Comparison of ENCODE assay signal across 11 mouse cellular contexts in genomic region chr11:34063702-34064485, GRCm38 (mm10). TPM values are rescaled to one million over a fixed set of nuclear protein-coding genes. Genes with fewer than 3 reads are reported as not detected.
DNase-seq lines count a peak whose midpoint lies in the region; ATAC-seq and TF ChIP-seq lines count a peak whose summit lies in the region.
"Had no signal": no experiment of that assay in that cellular context is flagged by ENCODE, and none has a peak within 500 bp of the region (broad histone marks: within the 10 kb centered on the region; RNA-seq: fewer than 3 reads in every experiment).

No protein-coding gene starts in this region.

- H3K4me1 ChIP-seq in midbrain, embryonic 10.5 days, result peaks cover 7% of the 10 kb centered on the region
- H3K4me1 ChIP-seq in midbrain, embryonic 16.5 days (ENCODE audit: control insufficient read depth, insufficient read depth, low read length), result no peaks in the 10 kb centered on the region
- H3K4me1 ChIP-seq in embryonic facial prominence, embryonic 13.5 days, result peaks cover 8% of the 10 kb centered on the region
- no peaks in the 10 kb centered on the region for H3K4me1 ChIP-seq in stomach, postnatal 0 days (replicated peaks; ENCODE audit: control insufficient read depth, insufficient read depth)
- H3K4me1 ChIP-seq in midbrain, embryonic 11.5 days (ENCODE audit: control insufficient read depth, insufficient read depth, low read length), result no peaks in the 10 kb centered on the region

- TF ChIP-seq EP300 in stomach, postnatal 0 days (optimal IDR thresholded peaks at IDR 0.05), result no peak

- WGBS in midbrain, embryonic 10.5 days, result 67% methylated on average over 5 of the region's 5 CpGs
- 64% methylated on average over 5 of the region's 5 CpGs for WGBS in midbrain, embryonic 16.5 days
- WGBS in embryonic facial prominence, embryonic 13.5 days, result 42% methylated on average over 5 of the region's 5 CpGs
- WGBS in stomach, postnatal 0 days, result 65% methylated on average over 5 of the region's 5 CpGs
- 69% methylated on average over 5 of the region's 5 CpGs for WGBS in midbrain, embryonic 11.5 days

- TF ChIP-seq CTCF in stomach, postnatal 0 days (IDR thresholded peaks at IDR 0.05; ENCODE audit: low read depth), result no peak

- no peaks in the 10 kb centered on the region for H3K36me3 ChIP-seq in midbrain, embryonic 10.5 days
- H3K36me3 ChIP-seq in midbrain, embryonic 16.5 days (ENCODE audit: control insufficient read depth, insufficient read depth, low read length), result no peaks in the 10 kb centered on the region
- no peaks in the 10 kb centered on the region for H3K36me3 ChIP-seq in embryonic facial prominence, embryonic 13.5 days
- no peaks in the 10 kb centered on the region for H3K36me3 ChIP-seq in stomach, postnatal 0 days (ENCODE audit: control insufficient read depth, insufficient read depth, low read length)
- no peaks in the 10 kb centered on the region for H3K36me3 ChIP-seq in midbrain, embryonic 11.5 days (ENCODE audit: control insufficient read depth, insufficient read depth, low read length)

- no peak overlapping the region for H3K4me3 ChIP-seq in midbrain, embryonic 10.5 days
- no peak overlapping the region for H3K4me3 ChIP-seq in midbrain, embryonic 16.5 days (ENCODE audit: low read depth, low read length)
- H3K4me3 ChIP-seq in embryonic facial prominence, embryonic 13.5 days, result no peak overlapping the region
- no peak overlapping the region for H3K4me3 ChIP-seq in stomach, postnatal 0 days (ENCODE audit: low read depth, low read length)
- no peak overlapping the region for H3K4me3 ChIP-seq in midbrain, embryonic 11.5 days (ENCODE audit: low read depth, low read length)

- H3K9me3 ChIP-seq in midbrain, embryonic 10.5 days (replicated peaks), result no peaks in the 10 kb centered on the region
- H3K9me3 ChIP-seq in midbrain, embryonic 16.5 days (replicated peaks; ENCODE audit: control insufficient read depth, low read length, poor library complexity, severe bottlenecking), result no peaks in the 10 kb centered on the region
- no peaks in the 10 kb centered on the region for H3K9me3 ChIP-seq in embryonic facial prominence, embryonic 13.5 days
- no peaks in the 10 kb centered on the region for H3K9me3 ChIP-seq in stomach, postnatal 0 days (ENCODE audit: control insufficient read depth, low read length)
- no peaks in the 10 kb centered on the region for H3K9me3 ChIP-seq in midbrain, embryonic 11.5 days (ENCODE audit: control insufficient read depth, low read length)

- H3K9ac ChIP-seq in midbrain, embryonic 16.5 days (ENCODE audit: low read depth, low read length), result no peak overlapping the region
- no peak overlapping the region for H3K9ac ChIP-seq in embryonic facial prominence, embryonic 13.5 days
- no peak overlapping the region for H3K9ac ChIP-seq in stomach, postnatal 0 days (ENCODE audit: low read length)
- H3K9ac ChIP-seq in midbrain, embryonic 11.5 days (ENCODE audit: low read length), result no peak overlapping the region

- 0 out of 2 replicates have a peak overlapping the region, but pooled peaks have one; percentile 42 for H3K27ac ChIP-seq in midbrain, embryonic 10.5 days (replicated peaks)
- H3K27ac ChIP-seq in midbrain, embryonic 16.5 days (ENCODE audit: low read length), result no peak overlapping the region
- H3K27ac ChIP-seq in embryonic facial prominence, embryonic 13.5 days, result 0 out of 2 replicates have a peak overlapping the region, but pooled peaks have one; percentile 7
- no peak overlapping the region for H3K27ac ChIP-seq in stomach, postnatal 0 days (replicated peaks)
- H3K27ac ChIP-seq in midbrain, embryonic 11.5 days (ENCODE audit: low read depth, low read length), result no peak overlapping the region

- no peak for ATAC-seq in midbrain, embryonic 16.5 days
- no peak for ATAC-seq in embryonic facial prominence, embryonic 13.5 days (ENCODE audit: insufficient number of reproducible peaks, insufficient read depth, low FRiP score, low TSS enrichment, low read depth)
- ATAC-seq in megakaryocyte, adult 5-6 weeks (ENCODE audit: poor library complexity, severe bottlenecking), result peak; percentile 79
- ATAC-seq in stomach, postnatal 0 days (ENCODE audit: low FRiP score, low TSS enrichment), result no peak
- ATAC-seq in midbrain, embryonic 11.5 days (ENCODE audit: low FRiP score), result no peak

- H3K27me3 ChIP-seq in midbrain, embryonic 10.5 days (ENCODE audit: low read depth, poor library complexity, severe bottlenecking), result no peaks in the 10 kb centered on the region
- H3K27me3 ChIP-seq in midbrain, embryonic 16.5 days (ENCODE audit: control insufficient read depth, insufficient read depth, low read depth, low read length), result no peaks in the 10 kb centered on the region
- H3K27me3 ChIP-seq in embryonic facial prominence, embryonic 13.5 days, result no peaks in the 10 kb centered on the region
- H3K27me3 ChIP-seq in stomach, postnatal 0 days (ENCODE audit: control insufficient read depth, insufficient read depth, low read length), result no peaks in the 10 kb centered on the region
- H3K27me3 ChIP-seq in midbrain, embryonic 11.5 days (ENCODE audit: control insufficient read depth, insufficient read depth, low read length), result no peaks in the 10 kb centered on the region

- H3K4me2 ChIP-seq in midbrain, embryonic 16.5 days (ENCODE audit: low read length), result no peak overlapping the region
- no peak overlapping the region for H3K4me2 ChIP-seq in embryonic facial prominence, embryonic 13.5 days
- no peak overlapping the region for H3K4me2 ChIP-seq in stomach, postnatal 0 days (replicated peaks; ENCODE audit: low read depth)
- no peak overlapping the region for H3K4me2 ChIP-seq in midbrain, embryonic 11.5 days

- DNase-seq in midbrain, embryonic 10.5 days (ENCODE audit: low spot score), result no peak
- DNase-seq in left cerebral cortex, adult 9 months (ENCODE audit: low spot score in 2 of 2), result no peak
- DNase-seq in stomach, postnatal 0 days (ENCODE audit: low spot score), result no peak
- no peak for DNase-seq in midbrain, embryonic 11.5 days (ENCODE audit: low spot score, missing footprints)
- no peak for DNase-seq in kidney, postnatal 25 days

RNA-seq across cellular contexts. Expression of gene Lcp2, which starts 17.2 kb away (rescaled TPM):
- polyA plus RNA-seq in midbrain, embryonic 10.5 days (2016; fragmentation: Nextera tagmentation; extraction: Ambion mirVana), result 1.8 and 2.6 TPM in 2 replicates
- 2.5 and 3.2 TPM in 2 replicates for polyA plus RNA-seq in midbrain, embryonic 16.5 days (2015; fragmentation: Nextera tagmentation; extraction: Ambion mirVana)
- 2.2 and 2.5 TPM in 2 replicates for polyA plus RNA-seq in embryonic facial prominence, embryonic 13.5 days (2015; fragmentation: Nextera tagmentation; extraction: Ambion mirVana)
- total RNA-seq in megakaryocyte, adult 5-6 weeks (2015), result 205 and 221 TPM in 2 replicates
- 94.8 and 109 TPM in 2 replicates for total RNA-seq in megakaryocyte, adult 5-6 weeks (2017)
- 1.2 and 1.5 TPM in 2 replicates for polyA plus RNA-seq in stomach, postnatal 0 days (2015; fragmentation: Nextera tagmentation; extraction: Ambion mirVana)
- 2.7 TPM in 2 replicates for polyA plus RNA-seq in midbrain, embryonic 11.5 days (2014; fragmentation: Nextera tagmentation; extraction: Ambion mirVana)

RNA-seq across cellular contexts. Expression of gene 4930469K13Rik, which starts 34.5 kb away (rescaled TPM):
- polyA plus RNA-seq in midbrain, embryonic 10.5 days (2016; fragmentation: Nextera tagmentation; extraction: Ambion mirVana), result not detected in 2 replicates
- polyA plus RNA-seq in midbrain, embryonic 16.5 days (2015; fragmentation: Nextera tagmentation; extraction: Ambion mirVana), result not detected in 2 replicates
- polyA plus RNA-seq in embryonic facial prominence, embryonic 13.5 days (2015; fragmentation: Nextera tagmentation; extraction: Ambion mirVana), result 1.1 TPM in 1 of 2 replicates, not detected in the other
- 0.41 and 0.42 TPM in 2 replicates for total RNA-seq in megakaryocyte, adult 5-6 weeks (2015)
- not detected in 2 replicates for total RNA-seq in megakaryocyte, adult 5-6 weeks (2017)
- not detected in 2 replicates for polyA plus RNA-seq in stomach, postnatal 0 days (2015; fragmentation: Nextera tagmentation; extraction: Ambion mirVana)
- polyA plus RNA-seq in midbrain, embryonic 11.5 days (2014; fragmentation: Nextera tagmentation; extraction: Ambion mirVana), result not detected in 2 replicates
- total RNA-seq: adrenal gland, postnatal 4 days; heart, adult 18-20 months; left cerebral cortex, postnatal 10 days had no signal

Comparison
In these comparisons a context has a peak if more than half of its experiments do, and no peak if none do; other contexts are left out.
1. H3K27ac ChIP-seq: peak in midbrain, embryonic 10.5 days (single experiment) and embryonic facial prominence, embryonic 13.5 days (single experiment); none in midbrain, embryonic 16.5 days (single experiment), stomach, postnatal 0 days (single experiment) and midbrain, embryonic 11.5 days (single experiment).